Mouse (Mus musculus): ENCODE measurements around the gene Ptgr2. TPM values are rescaled to one million over a fixed set of nuclear protein-coding genes. Genes with fewer than 3 reads are reported as not detected.
A peak's percentile ranks its signal among the peaks of the same experiment; 100 is the strongest.

Gene Ptgr2
- total and polyA plus RNA-seq, 2 experiments from 2014 or later, result 105 to 141 TPM

- DNase-seq (ENCODE audit: low spot score) (no peak), ATAC-seq (ENCODE audit: insufficient read depth, low read depth) (no peak)
- Histone ChIP-seq H3K27ac (ENCODE audit: low read depth) (no peak overlapping the region), H3K27me3 (ENCODE audit: control insufficient read depth, insufficient read depth, low read length) (no peaks in the 10 kb centered on the region), H3K4me1 (ENCODE audit: control insufficient read depth, insufficient read depth) (no peaks in the 10 kb centered on the region), H3K36me3 (replicated peaks; ENCODE audit: control insufficient read depth, insufficient read depth, low read length) (peaks cover 83% of the 10 kb centered on the region), H3K4me3 (ENCODE audit: low read depth, low read length) (no peak overlapping the region), H3K9me3 (replicated peaks; ENCODE audit: control insufficient read depth, low read length) (no peaks in the 10 kb centered on the region), H3K4me2 (ENCODE audit: low read depth, low read length) (no peak overlapping the region), H3K9ac (replicated peaks; ENCODE audit: low read depth, low read length) (no peak overlapping the region)
- WGBS, result 78% methylated on average over 1 of the region's 1 CpGs
- TF ChIP-seq CTCF (IDR thresholded peaks at IDR 0.05; ENCODE audit: low read depth) (no peak), EP300 (IDR thresholded peaks at IDR 0.05; ENCODE audit: low read depth) (no peak)
Observed at GRCm38 (mm10) chr12:84304554-84304953, 19.5 kb downstream of the Ptgr2 start.

- H3K9me3 ChIP-seq (replicated peaks; ENCODE audit: control insufficient read depth, low read length), result no peaks in the 10 kb centered on the region
- 70% methylated on average over 4 of the region's 5 CpGs for WGBS
- H3K4me2 ChIP-seq (ENCODE audit: low read depth, low read length), result no peak overlapping the region
- no peaks in the 10 kb centered on the region for H3K27me3 ChIP-seq (ENCODE audit: control insufficient read depth, insufficient read depth, low read length)
- H3K4me3 ChIP-seq (ENCODE audit: low read depth, low read length), result no peak overlapping the region
- ATAC-seq (ENCODE audit: insufficient read depth, low read depth), result no peak
- no peak overlapping the region for H3K9ac ChIP-seq (replicated peaks; ENCODE audit: low read depth, low read length)
- no peak overlapping the region for H3K27ac ChIP-seq (ENCODE audit: low read depth)
- DNase-seq (ENCODE audit: low spot score), result no peak
- TF ChIP-seq CTCF (IDR thresholded peaks at IDR 0.05; ENCODE audit: low read depth) (no peak), EP300 (IDR thresholded peaks at IDR 0.05; ENCODE audit: low read depth) (no peak)
- peaks cover 63% of the 10 kb centered on the region for H3K36me3 ChIP-seq (replicated peaks; ENCODE audit: control insufficient read depth, insufficient read depth, low read length)
- peaks cover 4% of the 10 kb centered on the region; the same call in 1 of the 2 replicates for H3K4me1 ChIP-seq (ENCODE audit: control insufficient read depth, insufficient read depth)
Observed at GRCm38 (mm10) chr12:84311306-84311705, 26.3 kb downstream of the Ptgr2 start.

GRCm38 (mm10) chr12:84316006-84316405 is 31.0 kb downstream of the Ptgr2 start:
- Histone ChIP-seq H3K27ac (ENCODE audit: low read depth) (peak overlapping the region; percentile 96), H3K9me3 (replicated peaks; ENCODE audit: control insufficient read depth, low read length) (no peaks in the 10 kb centered on the region), H3K4me3 (ENCODE audit: low read depth, low read length) (peak overlapping the region; percentile 96), H3K9ac (replicated peaks; ENCODE audit: low read depth, low read length) (peak overlapping the region; percentile 96), H3K4me1 (ENCODE audit: control insufficient read depth, insufficient read depth) (peaks cover 12% of the 10 kb centered on the region), H3K27me3 (ENCODE audit: control insufficient read depth, insufficient read depth, low read length) (no peaks in the 10 kb centered on the region), H3K36me3 (replicated peaks; ENCODE audit: control insufficient read depth, insufficient read depth, low read length) (peaks cover 26% of the 10 kb centered on the region; the same call in 1 of the 2 replicates), H3K4me2 (ENCODE audit: low read depth, low read length) (peak overlapping the region; percentile 82)
- 17% methylated on average over 7 of the region's 7 CpGs for WGBS
- ATAC-seq (ENCODE audit: insufficient read depth, low read depth) (no peak), DNase-seq (ENCODE audit: low spot score) (peak; percentile 21)
- TF ChIP-seq EP300 (IDR thresholded peaks at IDR 0.05; ENCODE audit: low read depth) (peak; percentile 63; the same call in 1 of the 2 replicates), CTCF (IDR thresholded peaks at IDR 0.05; ENCODE audit: low read depth) (no peak)

GRCm38 (mm10) chr12:84316721-84317621 is 31.9 kb downstream of the Ptgr2 start, which contains the start of gene Zfp410:
TSS of gene Zfp410 (plus strand) at chr12:84316852.
- peak within 1 kb of the TSS; percentile 96 for H3K4me3 ChIP-seq (ENCODE audit: low read depth, low read length)
- TF ChIP-seq CTCF (IDR thresholded peaks at IDR 0.05; ENCODE audit: low read depth), result no peak
- no peak for TF ChIP-seq EP300 (IDR thresholded peaks at IDR 0.05; ENCODE audit: low read depth)
- peak within 1 kb of the TSS; percentile 82 for H3K4me2 ChIP-seq (ENCODE audit: low read depth, low read length)
- ATAC-seq (ENCODE audit: insufficient read depth, low read depth) (peak; percentile 93), DNase-seq (ENCODE audit: low spot score) (peak; percentile 91)
- no peaks in the 10 kb centered on the region for H3K9me3 ChIP-seq (replicated peaks; ENCODE audit: control insufficient read depth, low read length)
- WGBS, result 0% methylated on average over 74 of the region's 77 CpGs
- H3K9ac ChIP-seq (replicated peaks; ENCODE audit: low read depth, low read length), result peak within 1 kb of the TSS; percentile 96
- H3K36me3 ChIP-seq (replicated peaks; ENCODE audit: control insufficient read depth, insufficient read depth, low read length), result peaks cover 19% of the 10 kb centered on the region; the same call in 1 of the 2 replicates
- H3K27me3 ChIP-seq (ENCODE audit: control insufficient read depth, insufficient read depth, low read length), result no peaks in the 10 kb centered on the region
- H3K27ac ChIP-seq (ENCODE audit: low read depth), result peak within 1 kb of the TSS; percentile 96
- peaks cover 12% of the 10 kb centered on the region for H3K4me1 ChIP-seq (ENCODE audit: control insufficient read depth, insufficient read depth)

GRCm38 (mm10) chr12:84327111-84327512 is 42.1 kb downstream of the Ptgr2 start:
- Histone ChIP-seq H3K4me1 (ENCODE audit: control insufficient read depth, insufficient read depth) (peaks cover 10% of the 10 kb centered on the region; the same call in 1 of the 2 replicates), H3K27ac (ENCODE audit: low read depth) (peak overlapping the region; percentile 83), H3K9ac (replicated peaks; ENCODE audit: low read depth, low read length) (no peak overlapping the region), H3K36me3 (replicated peaks; ENCODE audit: control insufficient read depth, insufficient read depth, low read length) (peaks cover 57% of the 10 kb centered on the region), H3K4me3 (ENCODE audit: low read depth, low read length) (no peak overlapping the region), H3K4me2 (ENCODE audit: low read depth, low read length) (peak overlapping the region; percentile 23; the same call in 1 of the 2 replicates), H3K27me3 (ENCODE audit: control insufficient read depth, insufficient read depth, low read length) (no peaks in the 10 kb centered on the region), H3K9me3 (replicated peaks; ENCODE audit: control insufficient read depth, low read length) (no peaks in the 10 kb centered on the region)
- peak; percentile 93 for ATAC-seq (ENCODE audit: insufficient read depth, low read depth)
- 8% methylated on average over 4 of the region's 4 CpGs for WGBS
- peak; percentile 87 for DNase-seq (ENCODE audit: low spot score)
- TF ChIP-seq CTCF (IDR thresholded peaks at IDR 0.05; ENCODE audit: low read depth) (no peak), EP300 (IDR thresholded peaks at IDR 0.05; ENCODE audit: low read depth) (0 out of 2 replicates have a peak, but pooled peaks have one; percentile 56)

All from heart, postnatal 0 days (tissue).